Mouse (Mus musculus) right cerebral cortex, postnatal 4 days (tissue): Measurements from ENCODE around the gene Cdc45.
A peak's percentile ranks its signal among the peaks of the same experiment; 100 is the strongest.
"Not testable (repeated sequence)": the region's sequence is repeated elsewhere in the genome, so short reads cannot be mapped to it uniquely, and the experiment has no call there.

Experiments
- DNase-seq: peaks from one replicate; pipeline ENCODE4 v3.0.0-alpha.2; 2022

Gene Cdc45

DNA sequence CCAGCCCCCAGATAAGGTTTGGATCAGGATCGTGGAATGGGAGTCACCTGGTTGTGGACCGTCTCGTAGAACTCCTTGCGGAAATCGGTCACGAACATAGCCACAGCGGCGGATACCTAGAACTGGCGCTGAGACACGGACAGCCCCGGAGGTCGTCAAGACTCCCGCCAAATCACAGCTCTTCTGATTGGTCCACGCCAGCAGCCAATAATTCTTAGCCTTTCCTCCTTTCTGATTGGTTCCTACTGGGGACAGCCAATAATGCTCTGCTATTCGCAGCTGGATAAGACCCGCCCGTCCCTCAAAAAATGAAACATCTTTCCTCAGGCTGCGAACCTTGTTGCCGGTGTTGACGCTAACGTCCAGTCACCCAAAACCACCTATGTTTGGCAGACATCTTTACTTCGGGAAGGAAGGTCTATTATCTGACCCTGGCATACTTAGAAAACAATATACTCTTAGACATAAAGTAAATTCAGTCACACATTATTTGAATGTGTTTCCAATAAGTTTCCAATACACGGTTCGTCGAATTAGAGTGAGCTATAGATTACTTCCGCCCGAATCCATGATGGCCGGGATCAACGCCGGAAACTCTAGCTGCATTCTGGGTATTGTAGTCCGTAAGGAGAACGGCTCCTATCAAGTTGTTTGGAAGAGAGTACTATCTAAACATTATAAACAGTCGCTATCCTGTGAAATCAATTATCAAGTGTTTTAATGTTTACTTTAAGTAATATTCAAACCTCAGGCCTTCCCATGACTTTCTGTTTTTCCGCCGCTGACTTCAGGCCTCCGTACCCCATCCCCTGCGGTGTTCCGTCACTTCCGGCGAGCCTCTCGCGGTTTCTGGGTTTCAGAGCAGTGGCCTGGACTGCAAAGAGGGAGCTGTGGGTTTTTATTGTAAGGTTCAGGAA, at the start of gene Cdc45, which contains the start of gene Ufd1:
TSS of gene Cdc45 (minus strand) at position 520 of the 917 bp plus-strand sequence.
TSS of gene Ufd1 (plus strand) at position 312 of the 917 bp plus-strand sequence.
- peak; percentile 76 for DNase-seq

DNA sequence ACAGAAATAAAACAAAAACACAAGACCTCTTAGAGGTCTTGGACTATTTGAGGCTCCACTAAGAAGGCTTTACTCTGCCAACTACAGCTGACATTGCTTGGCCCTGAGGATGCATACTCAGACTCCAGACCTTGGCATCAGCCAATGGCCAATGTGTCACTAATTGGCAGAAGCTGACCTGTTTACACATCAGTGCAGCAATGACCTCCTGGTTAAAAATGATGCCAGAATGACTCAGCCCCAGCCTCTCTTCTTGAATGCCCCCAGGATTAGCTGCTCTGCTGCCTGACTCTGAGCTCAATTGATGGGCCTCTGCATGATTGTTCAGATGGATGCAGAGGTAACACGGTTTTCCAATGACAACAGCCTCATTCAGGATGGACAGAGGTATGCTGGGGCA, 48.4 kb upstream of the Cdc45 start:
- DNase-seq, result no peak

DNA sequence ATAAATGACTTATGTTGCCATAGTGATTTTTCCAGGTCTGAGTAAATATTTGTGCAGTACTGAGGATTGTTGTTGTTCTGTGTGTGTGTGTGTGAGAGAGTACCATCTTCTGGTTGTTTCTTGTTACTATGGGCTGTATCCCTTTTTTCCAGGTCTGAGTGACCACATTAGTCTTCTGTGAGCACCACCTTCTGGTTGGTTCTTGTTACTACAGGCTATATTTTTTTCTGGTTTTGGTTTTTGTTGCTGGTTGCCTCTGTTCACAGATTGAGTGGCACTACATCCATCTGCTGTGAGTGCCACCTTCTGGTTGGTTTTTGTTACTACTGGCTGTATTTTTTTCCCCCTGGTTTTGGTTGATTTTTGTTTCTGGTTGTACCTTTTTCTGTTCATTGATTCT, 46.8 kb upstream of the Cdc45 start:
- DNase-seq, result no peak

DNA sequence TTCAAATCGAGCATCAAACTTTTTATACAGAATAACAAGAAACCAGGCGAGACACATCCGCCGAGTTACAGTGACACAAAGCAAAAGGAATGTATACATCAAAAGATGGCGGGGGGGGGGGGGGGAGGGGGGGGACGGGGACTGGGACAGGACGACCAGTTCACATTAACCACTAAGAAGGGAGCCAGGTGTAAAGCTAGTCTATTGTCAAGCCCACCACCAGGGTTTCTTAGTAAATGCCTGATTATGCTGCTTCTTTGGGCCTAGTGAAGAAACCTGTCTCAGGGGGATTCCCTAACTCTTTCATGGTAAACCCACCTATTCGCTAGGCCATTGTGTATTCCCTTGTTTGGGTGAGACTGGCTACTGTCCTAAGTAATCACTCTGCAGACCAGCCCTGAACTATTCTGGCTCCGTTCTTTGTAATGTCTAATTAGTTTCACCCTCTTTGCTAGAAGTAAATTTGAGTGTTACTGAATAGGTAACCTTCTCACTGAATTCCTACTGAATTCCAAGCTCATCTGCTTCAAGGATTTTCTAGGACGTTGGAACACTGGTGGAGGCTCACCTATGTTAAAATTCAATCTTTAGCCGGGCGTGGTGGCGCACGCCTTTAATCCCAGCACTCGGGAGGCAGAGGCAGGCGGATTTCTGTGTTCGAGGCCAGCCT, 37.9 kb upstream of the Cdc45 start:
- DNase-seq, result not testable (repeated sequence)

DNA sequence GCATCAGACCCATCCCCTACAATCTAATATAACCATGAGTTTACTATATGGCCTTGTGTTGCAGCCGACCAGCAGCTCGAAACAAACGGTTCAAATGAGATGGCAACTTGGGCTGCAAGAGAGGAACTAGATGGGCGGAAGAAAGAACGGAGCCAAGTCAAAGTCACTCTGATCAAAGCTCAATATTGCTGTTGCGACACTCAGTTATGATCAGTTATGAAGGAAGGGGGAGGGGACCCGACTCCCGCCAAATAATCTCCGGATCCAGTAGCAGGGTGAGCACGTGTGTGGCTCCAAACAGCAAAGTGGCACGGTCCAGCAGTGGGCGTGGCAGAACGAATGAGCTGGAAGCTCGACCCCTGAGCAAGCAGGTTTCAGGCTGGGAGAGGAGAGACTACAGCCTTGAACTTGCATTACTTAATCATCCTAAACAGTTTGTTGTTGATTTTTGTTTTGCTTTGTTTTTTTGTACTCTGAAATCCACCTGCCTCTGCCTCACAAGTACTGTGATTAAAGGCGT, 34.6 kb upstream of the Cdc45 start:
- no peak for DNase-seq

DNA sequence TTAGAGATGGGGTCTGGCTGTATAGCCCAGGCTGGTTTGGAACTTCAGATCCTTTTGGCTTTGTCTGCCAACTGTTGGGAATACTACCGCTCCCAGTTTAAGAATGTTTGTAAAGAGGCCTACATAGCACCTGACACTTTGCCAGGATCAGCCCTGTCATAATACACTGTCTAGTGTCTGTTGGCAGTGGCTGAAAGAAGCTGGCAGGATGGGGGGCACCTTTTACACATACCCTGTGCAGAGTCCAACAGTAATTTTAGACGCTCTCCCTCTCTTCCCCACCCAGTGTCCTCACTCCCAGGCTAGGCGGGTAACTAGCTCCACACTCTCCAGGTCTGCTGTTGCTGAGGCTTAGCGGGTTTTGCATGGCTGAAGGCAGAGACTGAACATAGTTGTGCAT, 26.6 kb upstream of the Cdc45 start:
- DNase-seq, result no peak

DNA sequence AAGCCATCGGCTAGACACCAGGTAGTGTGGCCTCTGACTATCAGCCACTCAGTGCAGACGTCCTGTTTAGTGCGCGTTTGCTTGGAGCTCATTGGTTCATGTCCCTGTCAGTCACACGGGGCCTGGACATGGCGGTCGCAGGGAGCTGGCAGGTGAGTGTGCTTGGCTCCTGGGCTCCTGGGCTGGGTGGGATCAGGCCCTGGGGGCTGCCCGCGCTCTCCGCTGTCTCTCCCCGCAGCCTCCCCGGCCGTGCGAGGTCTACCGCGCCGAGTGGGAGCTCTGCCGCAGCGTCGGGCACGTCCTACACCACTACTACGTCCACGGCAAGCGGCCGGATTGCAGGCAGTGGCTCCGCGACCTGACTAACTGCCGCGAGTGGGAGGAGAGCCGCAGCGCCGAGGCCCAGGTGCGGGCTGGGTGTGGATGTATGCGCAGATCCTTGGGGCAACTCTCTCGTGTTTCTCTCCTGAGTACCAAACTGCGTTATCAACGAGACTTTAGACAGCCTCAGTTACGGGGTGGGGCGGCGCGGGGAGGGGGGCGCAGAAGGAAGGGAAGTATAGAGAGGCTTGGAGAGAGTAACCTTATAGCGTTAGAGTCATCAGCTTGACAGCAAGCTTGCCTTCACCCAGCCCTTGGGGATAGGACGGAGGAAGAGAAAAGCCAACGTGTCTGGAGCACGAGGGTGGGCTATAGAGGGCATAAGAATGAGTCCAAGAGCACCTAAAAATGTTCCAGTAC, 24.9 kb upstream of the Cdc45 start, which contains the start of the genes 2510002D24Rik and Gm28539:
TSS of gene 2510002D24Rik (plus strand) at position 111 of the 741 bp plus-strand sequence.
TSS of gene Gm28539 (plus strand) at position 117 of the 741 bp plus-strand sequence.
- peak; percentile 91 for DNase-seq

DNA sequence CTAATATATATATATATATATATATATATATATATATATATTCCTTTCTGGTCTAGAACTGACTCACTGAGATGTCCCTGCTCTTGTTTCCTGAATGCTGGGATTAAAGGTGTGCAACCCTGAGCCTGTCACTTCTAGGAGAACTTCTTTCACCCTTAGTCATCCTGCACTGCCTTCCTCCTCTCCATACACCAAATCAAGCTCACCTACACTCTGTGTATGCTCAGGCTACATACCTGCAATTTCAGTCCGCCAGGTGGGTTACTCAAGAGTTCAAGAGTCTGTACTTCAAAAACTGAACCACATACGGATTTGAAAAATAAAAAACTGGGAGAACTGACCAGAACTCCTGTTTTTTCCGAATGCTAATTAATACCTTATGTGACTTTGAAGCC, 24.3 kb upstream of the Cdc45 start:
- DNase-seq, result no peak

DNA sequence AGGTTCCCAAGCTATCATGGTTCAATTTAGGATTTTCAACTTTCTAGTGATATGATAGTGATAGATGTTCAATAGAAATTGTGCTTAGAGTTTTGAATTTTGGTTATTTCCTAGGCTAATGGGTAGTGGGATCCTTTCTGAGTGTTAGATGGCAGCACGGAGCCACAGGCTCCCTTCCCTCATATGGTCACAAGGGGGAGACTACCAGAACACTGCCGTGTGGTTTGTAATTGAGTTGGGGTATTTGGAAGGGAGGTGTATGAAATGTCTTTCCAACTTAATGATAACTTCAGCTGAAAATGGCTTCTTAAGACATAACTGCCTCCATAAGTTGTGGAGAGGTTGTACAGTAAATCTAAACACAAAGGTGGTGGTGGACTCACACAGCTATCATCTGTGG, 21.7 kb upstream of the Cdc45 start:
- DNase-seq, result no peak

DNA sequence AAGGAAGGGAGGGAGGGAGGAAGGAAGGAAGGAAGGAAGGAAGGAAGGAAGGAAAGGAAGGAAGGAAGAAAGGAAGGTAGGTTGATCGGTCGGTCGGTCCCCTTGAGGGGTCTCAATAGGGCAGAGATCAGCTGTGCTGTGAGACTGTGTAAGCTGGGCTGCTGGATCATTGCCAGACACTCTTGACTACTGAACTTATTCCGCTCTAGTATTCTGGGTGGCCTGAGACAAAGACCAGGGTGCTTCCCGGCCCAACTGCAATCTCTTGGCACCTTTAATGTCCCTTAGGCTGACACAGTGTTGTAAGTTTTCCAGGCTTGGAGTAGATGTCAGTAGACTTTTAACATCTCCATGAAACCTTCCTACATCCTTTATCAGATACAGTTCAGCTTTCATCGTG, 17.3 kb upstream of the Cdc45 start:
- no peak for DNase-seq

DNA sequence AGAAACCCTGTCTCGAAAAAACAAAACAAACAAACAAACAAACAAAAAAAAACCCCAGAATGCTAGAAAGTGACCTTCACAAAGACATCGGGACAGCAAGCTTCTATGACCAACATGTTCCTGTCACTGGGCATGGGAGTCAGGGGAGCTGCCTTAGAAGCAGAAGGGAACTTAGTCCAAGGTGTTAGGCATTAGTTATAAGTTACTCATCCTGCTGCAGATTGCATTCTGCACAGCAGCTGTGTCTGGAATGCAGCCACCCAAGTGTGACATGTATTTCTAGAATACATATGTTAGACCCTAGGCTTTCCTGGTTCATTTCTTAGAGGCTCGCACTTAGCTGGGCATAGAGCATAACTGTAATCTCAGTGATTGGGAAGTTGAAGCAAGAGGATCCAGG, 16.8 kb upstream of the Cdc45 start:
- no peak for DNase-seq

DNA sequence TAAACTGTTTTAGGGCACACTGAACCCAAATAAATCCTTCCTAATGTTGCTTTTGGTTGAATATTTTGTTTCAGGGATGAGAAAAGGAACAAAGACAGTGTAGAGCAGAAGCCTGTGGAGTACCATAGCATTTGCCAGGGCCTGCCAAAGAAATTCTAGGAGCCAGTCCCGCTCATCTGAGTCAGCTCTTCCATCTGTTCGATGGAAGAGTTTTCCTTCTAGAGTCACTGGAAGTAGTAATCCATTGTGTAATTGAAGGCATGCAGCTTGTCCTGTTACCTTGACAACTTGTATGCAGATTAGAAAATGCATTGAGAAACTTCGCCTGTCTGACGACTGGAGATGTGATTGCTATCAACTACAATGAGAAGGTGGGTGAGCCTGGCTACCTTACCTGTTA, 11.1 kb upstream of the Cdc45 start:
- no peak for DNase-seq

DNA sequence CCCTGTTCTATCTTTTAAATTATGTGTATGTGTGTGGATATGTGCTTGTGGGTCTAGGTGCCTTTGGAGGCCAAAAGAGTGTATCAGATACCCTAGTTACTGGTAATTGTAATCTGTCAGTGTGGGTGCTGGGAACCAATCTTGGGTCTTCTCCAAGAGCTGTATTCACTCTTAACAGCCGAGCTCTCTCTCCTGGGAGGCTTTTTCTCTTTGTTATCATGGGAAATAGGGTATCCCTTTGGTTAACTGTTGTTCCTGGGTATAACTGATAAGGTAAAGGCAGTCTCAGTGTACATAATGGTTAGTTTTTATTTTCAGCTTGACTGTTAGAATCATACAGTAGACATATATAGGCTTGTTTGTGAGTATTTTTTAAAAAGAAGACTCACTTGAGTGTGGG, 10.6 kb upstream of the Cdc45 start:
- no peak for DNase-seq

DNA sequence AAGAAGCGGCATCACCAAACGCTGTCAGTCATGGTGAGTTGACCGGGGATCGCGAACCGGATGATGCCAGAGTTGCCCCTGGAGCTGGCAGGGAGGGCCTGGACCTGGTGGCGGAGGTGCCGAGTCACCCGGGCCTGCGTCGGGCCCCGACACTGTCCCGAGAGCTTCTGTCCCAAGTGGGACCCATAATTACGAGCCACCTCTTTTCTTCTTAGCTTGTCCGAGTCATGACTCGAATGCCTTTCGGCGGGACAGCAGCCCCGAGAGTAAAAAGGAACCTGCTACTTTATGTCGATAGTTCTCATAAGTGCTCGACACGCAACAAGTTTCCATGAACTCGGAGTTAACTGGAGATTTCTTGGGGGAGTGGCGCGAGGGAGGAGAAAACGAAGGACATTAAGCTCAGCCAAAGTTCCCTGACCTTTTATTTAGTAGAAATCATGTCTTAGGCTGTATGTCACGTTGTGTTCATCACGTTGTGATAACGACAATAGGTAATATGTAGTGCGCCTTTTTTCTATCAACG, 661 bp upstream of the Cdc45 start:
- no peak for DNase-seq

DNA sequence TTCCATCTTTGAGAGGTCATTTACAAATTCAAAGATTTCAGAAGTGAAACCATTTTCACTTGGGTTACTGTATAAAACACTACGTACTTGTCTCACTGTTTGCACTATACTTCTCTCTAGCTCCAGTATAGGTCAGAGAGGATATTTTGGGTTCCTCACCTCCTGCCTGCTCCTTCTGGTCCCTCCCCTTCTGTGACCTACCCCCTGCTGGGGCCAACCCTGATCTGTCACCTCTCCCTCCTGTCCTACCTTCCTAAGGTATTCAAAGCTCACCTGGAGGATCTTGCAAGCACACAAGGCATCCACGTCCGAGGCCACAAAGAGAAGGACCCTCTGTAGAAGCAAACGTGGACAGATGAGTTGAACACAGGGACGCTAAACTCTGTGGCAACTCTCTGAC, 755 bp downstream of the Cdc45 start:
- DNase-seq, result no peak

DNA sequence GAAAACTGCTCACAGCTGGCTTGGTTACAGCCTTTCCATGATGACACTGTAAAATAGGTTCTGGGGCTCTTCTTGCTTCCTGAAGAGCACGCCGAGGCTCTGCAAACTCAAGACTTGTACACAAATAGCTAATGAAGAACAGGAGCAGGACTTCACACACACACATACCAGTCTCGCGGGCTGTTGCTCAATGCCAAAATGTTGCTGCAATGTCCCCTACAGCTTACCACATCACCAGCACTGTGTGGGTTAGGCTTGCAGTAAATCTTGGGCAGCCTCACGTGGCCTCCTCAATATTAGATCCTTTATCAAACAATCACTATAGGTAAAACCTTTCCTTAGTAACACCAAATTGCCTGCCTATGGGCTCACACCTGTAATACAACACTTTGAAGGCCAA, 2.8 kb downstream of the Cdc45 start:
- no peak for DNase-seq

DNA sequence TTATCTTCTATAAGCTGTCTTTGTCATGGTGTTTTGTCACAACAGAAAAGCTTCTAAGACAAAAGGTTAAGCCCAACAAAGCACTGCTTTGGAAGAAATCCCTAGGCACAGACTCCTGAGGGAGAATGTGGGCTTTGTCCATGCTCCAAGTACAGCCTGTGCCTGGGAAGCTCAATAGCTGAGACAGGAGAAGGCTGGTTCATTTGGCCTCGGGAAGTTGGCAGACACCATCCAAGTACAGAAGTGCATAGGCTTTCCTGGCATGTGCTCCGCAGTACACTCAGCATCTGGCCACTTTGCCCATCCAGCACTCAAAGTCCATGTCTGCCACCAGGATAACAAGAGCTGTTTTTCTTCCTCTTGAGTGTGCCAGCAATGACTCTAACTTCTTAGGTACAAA, 6.0 kb downstream of the Cdc45 start:
- no peak for DNase-seq

DNA sequence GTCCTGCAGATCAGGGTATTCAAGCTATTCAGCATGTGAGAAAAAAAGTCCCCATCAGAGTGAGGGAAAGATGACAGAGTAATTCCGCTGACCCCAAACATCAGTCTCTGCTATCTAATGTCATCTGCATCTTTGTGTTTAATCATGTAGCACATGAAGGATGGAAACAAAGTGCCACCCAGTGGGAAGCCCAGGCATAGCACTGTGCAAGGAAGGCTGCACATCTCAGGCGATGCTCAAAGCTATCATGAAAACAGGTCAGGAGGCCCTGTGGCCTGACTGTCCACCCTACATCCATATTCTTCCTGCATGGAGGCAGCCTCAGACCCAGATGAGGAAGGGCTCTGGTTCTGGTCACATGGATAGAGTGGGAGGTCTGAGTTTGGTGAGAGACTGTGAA, 12.9 kb downstream of the Cdc45 start:
- peak; percentile 71 for DNase-seq

DNA sequence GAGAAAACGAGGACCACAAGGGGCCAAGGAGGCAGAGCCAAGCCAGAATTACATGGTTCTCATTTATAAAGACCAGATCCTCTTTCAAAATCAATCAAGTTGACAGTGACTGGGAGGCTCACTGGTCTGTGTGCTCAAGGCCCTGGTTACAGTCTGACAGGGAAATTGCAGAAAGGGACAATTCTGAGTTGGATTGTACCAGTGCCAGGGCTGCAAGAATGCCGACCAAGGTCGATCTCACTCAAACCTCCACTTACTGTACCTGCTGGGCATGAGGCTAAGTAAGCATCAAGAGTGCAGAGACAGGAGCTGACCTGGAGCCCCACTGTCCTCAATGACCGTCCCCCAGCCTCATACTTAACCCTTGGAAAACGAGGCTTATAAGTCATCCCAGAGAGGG, 13.6 kb downstream of the Cdc45 start:
- no peak for DNase-seq

DNA sequence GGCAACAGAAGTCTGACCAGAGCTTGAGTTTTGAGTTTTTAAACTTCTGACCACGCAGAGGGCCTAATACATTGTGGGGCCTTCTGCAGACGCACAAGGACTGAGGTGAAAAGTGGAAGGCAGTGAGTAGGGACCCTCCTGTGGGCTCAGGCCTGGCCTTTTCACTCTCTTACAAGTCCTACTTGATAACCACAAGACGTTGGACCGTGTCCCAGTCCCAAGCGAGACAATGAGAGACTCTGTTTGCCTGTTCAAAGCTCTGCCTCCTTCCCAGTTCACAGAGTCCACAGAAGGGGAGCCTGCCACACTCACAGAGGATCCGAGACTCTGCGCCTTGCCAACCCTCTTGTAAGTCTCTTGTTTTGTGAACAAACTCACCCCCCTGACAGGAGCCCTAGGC, 15.1 kb downstream of the Cdc45 start:
- DNase-seq, result no peak

DNA sequence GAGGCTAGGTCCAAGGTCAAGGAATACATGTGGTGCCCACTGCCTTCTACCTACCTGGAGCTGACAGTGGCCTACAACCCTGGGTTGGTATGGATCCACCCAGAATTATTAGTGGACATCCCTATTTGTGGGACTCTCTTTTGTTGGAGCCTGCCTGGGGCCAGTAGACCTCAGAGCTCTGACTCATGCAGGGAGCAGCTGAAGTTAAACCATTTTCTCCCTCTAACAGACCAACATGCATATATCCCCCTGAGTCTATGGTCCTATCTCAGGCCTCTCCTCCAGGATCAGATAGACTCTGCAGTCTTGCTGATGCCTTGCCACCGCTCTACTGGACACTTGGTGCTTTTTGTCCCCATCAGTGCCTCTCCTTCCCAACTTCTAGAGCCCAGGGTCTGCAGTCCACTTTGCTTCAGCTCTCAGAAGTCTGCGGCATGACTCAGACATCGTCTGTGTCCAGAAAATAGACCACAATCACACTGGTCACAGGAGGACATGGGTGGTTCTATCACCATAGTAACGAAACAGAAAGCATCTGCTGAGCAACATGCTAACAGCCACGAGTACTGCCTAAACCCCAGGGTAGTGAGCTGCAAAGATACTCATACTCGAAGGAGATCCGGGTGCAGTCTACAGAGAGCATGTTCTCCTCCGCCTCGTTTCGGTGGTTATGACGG, 16.4 kb downstream of the Cdc45 start:
- DNase-seq, result no peak
